Mouse (Mus musculus) cerebellum, postnatal 14 days (tissue): Measurements from ENCODE around the gene Cyp4f39.
"Not testable (repeated sequence)": the region's sequence is repeated elsewhere in the genome, so short reads cannot be mapped to it uniquely, and the experiment has no call there.

Experiments used
- DNase-seq, 2 experiments: peaks; one replicate each; pipeline ENCODE4 v3.0.0; 2021; ENCODE audit warnings: mixed read lengths in 2 of 2

Gene Cyp4f39

GRCm38 (mm10) chr17:32532356-32532755 lies 79.8 kb downstream of the Cyp4f39 start:
- not testable (repeated sequence) for DNase-seq

DNA sequence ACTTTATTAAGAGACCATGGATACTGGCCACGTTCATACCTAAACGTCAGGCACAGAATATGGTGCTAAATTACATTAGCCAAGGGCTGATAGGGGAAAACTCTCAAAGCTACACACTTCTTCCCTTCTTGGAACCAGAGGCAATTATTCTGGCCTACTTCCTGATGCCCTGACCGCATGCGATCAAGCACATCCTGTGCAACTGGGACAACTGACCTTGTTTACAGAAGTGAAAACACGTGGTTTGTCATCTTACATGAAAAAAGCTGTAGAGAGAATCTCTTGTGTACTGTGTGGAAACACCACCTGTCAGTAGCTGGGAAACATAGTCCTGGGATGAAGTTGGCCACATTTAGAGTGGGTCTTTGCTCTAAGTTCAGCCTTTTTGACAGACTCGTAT lies 81.5 kb downstream of the Cyp4f39 start:
- DNase-seq, result no peak

GRCm38 (mm10) chr17:32536051-32536866 lies 83.7 kb downstream of the Cyp4f39 start, which contains the start of gene Cyp4f16:
Gene Cyp4f16, plus strand, starts transcription at chr17:32536558.
- peak; percentile 93 to 96 for DNase-seq

DNA sequence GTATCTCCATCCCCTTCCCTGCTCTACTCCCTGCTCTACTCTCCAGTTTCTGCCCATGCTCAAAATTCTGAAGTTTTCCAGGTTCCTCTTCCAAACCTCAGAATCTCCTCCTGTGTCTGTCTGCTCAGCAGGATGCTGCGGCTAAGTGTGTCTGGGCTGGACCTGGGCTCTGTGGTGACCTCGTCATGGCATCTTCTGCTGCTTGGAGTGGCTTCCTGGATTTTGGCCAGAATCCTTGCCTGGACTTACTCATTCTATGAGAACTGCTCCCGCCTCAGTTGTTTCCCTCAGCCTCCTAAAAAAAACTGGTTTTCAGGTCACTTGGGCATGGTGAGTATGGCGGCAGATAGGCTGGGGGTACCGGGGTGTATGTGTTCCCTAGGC lies 84.3 kb downstream of the Cyp4f39 start:
- DNase-seq, result peak; percentile 40 to 53
